Mouse (Mus musculus): ENCODE measurements around the gene Manba. TPM values are rescaled to one million over a fixed set of nuclear protein-coding genes. Genes with fewer than 3 reads are reported as not detected.

Gene Manba
- polyA plus RNA-seq, 1 experiment from 2014 or later = 18.6 TPM

- peak overlapping the region; percentile 67 for H3K4me3 ChIP-seq (ENCODE audit: low read depth, low read length)
Measured at GRCm38 (mm10) chr3:135439651-135440050, 45.8 kb upstream of the Manba start.

GRCm38 (mm10) chr3:135440221-135440620 is 45.2 kb upstream of the Manba start:
- peak overlapping the region; percentile 67 for H3K4me3 ChIP-seq (ENCODE audit: low read depth, low read length)
- 6% methylated on average over 7 of the region's 7 CpGs for WGBS
- ATAC-seq = no peak

More at GRCm38 (mm10) chr3:135439651-135440050, 45.8 kb upstream of the Manba start:
- Histone ChIP-seq H3K4me2 (replicated peaks; ENCODE audit: low read depth) (peak overlapping the region; percentile 66), H3K9ac (ENCODE audit: low read depth, low read length) (peak overlapping the region; percentile 96), H3K27ac (ENCODE audit: low read depth, low read length) (peak overlapping the region; percentile 100), H3K36me3 (ENCODE audit: control insufficient read depth, insufficient read depth) (no peaks in the 10 kb centered on the region), H3K9me3 (ENCODE audit: control insufficient read depth) (no peaks in the 10 kb centered on the region), H3K4me1 (replicated peaks; ENCODE audit: control insufficient read depth, insufficient read depth, low read length) (peaks cover 6% of the 10 kb centered on the region), H3K27me3 (replicated peaks; ENCODE audit: control insufficient read depth, insufficient read depth, low read length) (no peaks in the 10 kb centered on the region)
- no peak for TF ChIP-seq CTCF (IDR thresholded peaks at IDR 0.05; ENCODE audit: low read depth)
- no peak for ATAC-seq
- 2% methylated on average over 15 of the region's 15 CpGs for WGBS

GRCm38 (mm10) chr3:135440621-135441020 is 44.8 kb upstream of the Manba start:
- H3K4me3 ChIP-seq (ENCODE audit: low read depth, low read length) = peak overlapping the region; percentile 67
- H3K9ac ChIP-seq (ENCODE audit: low read depth, low read length) = peak overlapping the region; percentile 96
- peak overlapping the region; percentile 100; the same call in 1 of the 2 replicates for H3K27ac ChIP-seq (ENCODE audit: low read depth, low read length)
- TF ChIP-seq CTCF (IDR thresholded peaks at IDR 0.05; ENCODE audit: low read depth) = no peak
- peak overlapping the region; percentile 66 for H3K4me2 ChIP-seq (replicated peaks; ENCODE audit: low read depth)
- H3K9me3 ChIP-seq (ENCODE audit: control insufficient read depth) = no peaks in the 10 kb centered on the region
- H3K4me1 ChIP-seq (replicated peaks; ENCODE audit: control insufficient read depth, insufficient read depth, low read length) = peaks cover 10% of the 10 kb centered on the region
- WGBS = 10% methylated on average over 10 of the region's 10 CpGs
- ATAC-seq = no peak
- H3K27me3 ChIP-seq (replicated peaks; ENCODE audit: control insufficient read depth, insufficient read depth, low read length) = no peaks in the 10 kb centered on the region
- H3K36me3 ChIP-seq (ENCODE audit: control insufficient read depth, insufficient read depth) = no peaks in the 10 kb centered on the region

More at GRCm38 (mm10) chr3:135440221-135440620, 45.2 kb upstream of the Manba start:
- Histone ChIP-seq H3K9me3 (ENCODE audit: control insufficient read depth) (no peaks in the 10 kb centered on the region), H3K9ac (ENCODE audit: low read depth, low read length) (peak overlapping the region; percentile 96), H3K27ac (ENCODE audit: low read depth, low read length) (peak overlapping the region; percentile 100), H3K4me2 (replicated peaks; ENCODE audit: low read depth) (peak overlapping the region; percentile 66), H3K4me1 (replicated peaks; ENCODE audit: control insufficient read depth, insufficient read depth, low read length) (peaks cover 10% of the 10 kb centered on the region), H3K36me3 (ENCODE audit: control insufficient read depth, insufficient read depth) (no peaks in the 10 kb centered on the region), H3K27me3 (replicated peaks; ENCODE audit: control insufficient read depth, insufficient read depth, low read length) (no peaks in the 10 kb centered on the region)
- no peak for TF ChIP-seq CTCF (IDR thresholded peaks at IDR 0.05; ENCODE audit: low read depth)

GRCm38 (mm10) chr3:135444930-135445329 is 40.5 kb upstream of the Manba start:
- ATAC-seq = no peak

GRCm38 (mm10) chr3:135458981-135459380 is 26.4 kb upstream of the Manba start:
- no peak overlapping the region for H3K4me3 ChIP-seq (ENCODE audit: low read depth, low read length)
- no peaks in the 10 kb centered on the region for H3K9me3 ChIP-seq (ENCODE audit: control insufficient read depth)
- H3K27me3 ChIP-seq (replicated peaks; ENCODE audit: control insufficient read depth, insufficient read depth, low read length) = no peaks in the 10 kb centered on the region
- H3K4me1 ChIP-seq (replicated peaks; ENCODE audit: control insufficient read depth, insufficient read depth, low read length) = no peaks in the 10 kb centered on the region
- no peak overlapping the region for H3K9ac ChIP-seq (ENCODE audit: low read depth, low read length)
- peaks cover 42% of the 10 kb centered on the region for H3K36me3 ChIP-seq (ENCODE audit: control insufficient read depth, insufficient read depth)
- no peak overlapping the region for H3K27ac ChIP-seq (ENCODE audit: low read depth, low read length)
- TF ChIP-seq CTCF (IDR thresholded peaks at IDR 0.05; ENCODE audit: low read depth) = no peak
- H3K4me2 ChIP-seq (replicated peaks; ENCODE audit: low read depth) = no peak overlapping the region
- ATAC-seq = no peak

More at GRCm38 (mm10) chr3:135444930-135445329, 40.5 kb upstream of the Manba start:
- Histone ChIP-seq H3K9ac (ENCODE audit: low read depth, low read length) (no peak overlapping the region), H3K9me3 (ENCODE audit: control insufficient read depth) (no peaks in the 10 kb centered on the region), H3K27me3 (replicated peaks; ENCODE audit: control insufficient read depth, insufficient read depth, low read length) (no peaks in the 10 kb centered on the region), H3K4me3 (ENCODE audit: low read depth, low read length) (no peak overlapping the region), H3K36me3 (ENCODE audit: control insufficient read depth, insufficient read depth) (no peaks in the 10 kb centered on the region), H3K4me1 (replicated peaks; ENCODE audit: control insufficient read depth, insufficient read depth, low read length) (peaks cover 10% of the 10 kb centered on the region), H3K27ac (ENCODE audit: low read depth, low read length) (no peak overlapping the region), H3K4me2 (replicated peaks; ENCODE audit: low read depth) (no peak overlapping the region)
- no peak for TF ChIP-seq CTCF (IDR thresholded peaks at IDR 0.05; ENCODE audit: low read depth)

- WGBS = 87% methylated on average over 1 of the region's 1 CpGs
- Histone ChIP-seq H3K4me3 (ENCODE audit: low read depth, low read length) (no peak overlapping the region), H3K9me3 (ENCODE audit: control insufficient read depth) (no peaks in the 10 kb centered on the region), H3K9ac (ENCODE audit: low read depth, low read length) (no peak overlapping the region), H3K27ac (ENCODE audit: low read depth, low read length) (no peak overlapping the region), H3K4me2 (replicated peaks; ENCODE audit: low read depth) (no peak overlapping the region), H3K4me1 (replicated peaks; ENCODE audit: control insufficient read depth, insufficient read depth, low read length) (no peaks in the 10 kb centered on the region), H3K36me3 (ENCODE audit: control insufficient read depth, insufficient read depth) (peaks cover 11% of the 10 kb centered on the region; the same call in 1 of the 2 replicates), H3K27me3 (replicated peaks; ENCODE audit: control insufficient read depth, insufficient read depth, low read length) (no peaks in the 10 kb centered on the region)
- no peak for TF ChIP-seq CTCF (IDR thresholded peaks at IDR 0.05; ENCODE audit: low read depth)
- ATAC-seq = no peak
Measured at GRCm38 (mm10) chr3:135468402-135468801, 17.0 kb upstream of the Manba start.

- Histone ChIP-seq H3K27ac (ENCODE audit: low read depth, low read length) (no peak overlapping the region), H3K36me3 (ENCODE audit: control insufficient read depth, insufficient read depth) (peaks cover 5% of the 10 kb centered on the region; the same call in 1 of the 2 replicates), H3K4me2 (replicated peaks; ENCODE audit: low read depth) (no peak overlapping the region), H3K4me3 (ENCODE audit: low read depth, low read length) (no peak overlapping the region), H3K27me3 (replicated peaks; ENCODE audit: control insufficient read depth, insufficient read depth, low read length) (no peaks in the 10 kb centered on the region), H3K9ac (ENCODE audit: low read depth, low read length) (no peak overlapping the region), H3K4me1 (replicated peaks; ENCODE audit: control insufficient read depth, insufficient read depth, low read length) (no peaks in the 10 kb centered on the region), H3K9me3 (ENCODE audit: control insufficient read depth) (no peaks in the 10 kb centered on the region)
- WGBS = 53% methylated on average over 3 of the region's 3 CpGs
- no peak for ATAC-seq
- no peak for TF ChIP-seq CTCF (IDR thresholded peaks at IDR 0.05; ENCODE audit: low read depth)
Measured at GRCm38 (mm10) chr3:135469146-135469545, 16.3 kb upstream of the Manba start.
